Mouse (Mus musculus) embryonic stem cell, embryonic (primary cell): Measurements from ENCODE around the gene Adat3.

Experiments used
- CTCF ChIA-PET, 4 experiments: fragments of 300-600 bp in 2 of 4; fragments of 350-600 bp in 2 of 4; sonication (Branson Sonifier 250); formaldehyde crosslinking; loops; one replicate each; lab custom pipeline; 2022; ENCODE audit warnings: inconsistent platforms in 2 of 4; lab: Charles Lee
- POLR2A ChIA-PET, 4 experiments: fragments of 300-600 bp in 2 of 4; fragments of 350-600 bp in 2 of 4; sonication (Branson Sonifier 250); formaldehyde crosslinking; loops; one replicate each; lab custom pipeline; 2022; ENCODE audit warnings: antibody characterized with exemption in 4 of 4, inconsistent platforms in 1 of 4; lab: Charles Lee

Gene Adat3

DNA sequence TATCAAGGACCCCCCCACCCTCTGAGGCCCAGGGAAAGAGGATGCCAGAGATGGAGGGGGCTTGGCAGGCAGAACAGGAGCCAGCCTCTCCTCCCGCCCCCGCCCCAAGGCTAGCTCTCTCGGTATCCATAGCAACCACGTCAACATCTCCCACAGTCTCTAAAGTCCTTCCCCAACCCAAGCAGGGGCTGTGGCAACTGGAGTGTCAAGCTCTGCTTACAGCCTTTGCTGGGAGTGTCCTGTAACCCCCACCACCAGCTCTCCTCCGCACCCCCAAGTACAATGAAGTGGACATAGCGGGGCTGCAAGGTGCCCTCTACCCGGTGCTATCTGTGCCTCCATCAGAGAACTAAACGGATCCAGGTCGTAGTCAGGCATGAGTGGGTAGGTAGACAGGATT lies 28.7 kb upstream of the Adat3 start:
- CTCF ChIA-PET = interaction anchor here in 2 of 4 experiments (0.6 to 1.3 kb wide), 4 partner anchors 10 to 285 kb away, joined by 3 to 7 read pairs (median 4); no protein-coding TSS in a partner anchor

DNA sequence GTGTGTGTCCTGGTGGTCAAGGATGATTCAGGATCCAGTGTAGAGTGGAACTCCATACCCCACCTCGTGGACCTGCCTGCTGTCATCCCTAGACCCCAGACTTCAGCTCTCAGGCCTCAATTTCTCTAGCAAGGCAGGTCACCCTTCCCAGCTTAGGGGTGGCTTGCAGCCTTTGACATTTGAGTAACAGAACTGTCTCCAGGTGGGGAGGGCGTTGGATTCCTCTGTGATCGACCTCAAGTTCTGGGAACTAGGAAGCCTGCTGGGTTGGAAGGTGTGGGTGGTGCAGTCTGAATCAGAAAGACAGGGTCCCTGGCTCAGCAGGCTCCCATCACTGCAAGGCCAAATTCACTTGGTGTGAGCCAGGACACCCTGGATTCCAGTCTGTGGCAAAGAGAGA lies 27.8 kb upstream of the Adat3 start:
- CTCF ChIA-PET = interaction anchor here in 1 of 4 experiments (0.6 to 1.3 kb wide), 3 partner anchors 11 to 471 kb away, joined by 3 to 4 read pairs (median 4); no protein-coding TSS in a partner anchor
- POLR2A ChIA-PET = interaction anchor here in 3 of 4 experiments (0.6 to 7.7 kb wide), 9 partner anchors 8 to 102 kb away, joined by 3 to 129 read pairs (median 5); partner anchors contain the start of genes Mknk2 (in 2 of the 3), Csnk1g2 (in 1 of the 3) and Rexo1 (in 1 of the 3)

More for the DNA sequence above, 28.7 kb upstream of the Adat3 start:
- POLR2A ChIA-PET = interaction anchor here (0.6 to 7.7 kb wide), 20 partner anchors 9 to 257 kb away, joined by 3 to 129 read pairs (median 3); partner anchors contain the start of genes Rexo1 (in 3 of the 4), Csnk1g2 (in 2 of the 4), Mknk2 (in 2 of the 4) and Abhd17a (in 1 of the 4)

DNA sequence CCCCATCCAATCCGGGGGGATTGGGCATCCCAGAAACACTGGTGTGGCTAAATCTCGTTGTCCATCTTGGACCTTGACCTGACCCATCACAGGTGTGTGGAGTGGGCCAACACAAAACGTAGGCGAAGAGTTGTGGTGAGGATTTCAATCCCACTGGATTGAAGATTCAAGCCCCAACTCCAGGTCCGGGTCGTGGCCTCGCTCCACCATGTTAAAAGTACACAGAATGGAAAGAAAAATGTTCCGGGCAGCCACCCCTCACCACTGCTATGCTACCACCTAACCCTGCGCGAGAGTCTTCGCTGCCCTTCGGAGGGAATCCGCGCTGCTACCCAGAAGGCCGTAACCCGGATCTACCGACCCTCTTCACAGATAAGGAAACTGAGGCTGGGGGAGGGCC lies 26.8 kb upstream of the Adat3 start:
- ChIA-PET POLR2A (interaction anchor here in 3 of 4 experiments (0.7 to 7.7 kb wide), 5 partner anchors 10 to 101 kb away, joined by 4 to 129 read pairs (median 8); partner anchors contain the start of genes Mknk2 (in 2 of the 3) and Rexo1 (in 1 of the 3)), CTCF (interaction anchor here in 3 of 4 experiments (0.7 to 1.3 kb wide), 4 partner anchors 85 to 180 kb away, joined by 3 to 8 read pairs (median 4); no protein-coding TSS in a partner anchor)

DNA sequence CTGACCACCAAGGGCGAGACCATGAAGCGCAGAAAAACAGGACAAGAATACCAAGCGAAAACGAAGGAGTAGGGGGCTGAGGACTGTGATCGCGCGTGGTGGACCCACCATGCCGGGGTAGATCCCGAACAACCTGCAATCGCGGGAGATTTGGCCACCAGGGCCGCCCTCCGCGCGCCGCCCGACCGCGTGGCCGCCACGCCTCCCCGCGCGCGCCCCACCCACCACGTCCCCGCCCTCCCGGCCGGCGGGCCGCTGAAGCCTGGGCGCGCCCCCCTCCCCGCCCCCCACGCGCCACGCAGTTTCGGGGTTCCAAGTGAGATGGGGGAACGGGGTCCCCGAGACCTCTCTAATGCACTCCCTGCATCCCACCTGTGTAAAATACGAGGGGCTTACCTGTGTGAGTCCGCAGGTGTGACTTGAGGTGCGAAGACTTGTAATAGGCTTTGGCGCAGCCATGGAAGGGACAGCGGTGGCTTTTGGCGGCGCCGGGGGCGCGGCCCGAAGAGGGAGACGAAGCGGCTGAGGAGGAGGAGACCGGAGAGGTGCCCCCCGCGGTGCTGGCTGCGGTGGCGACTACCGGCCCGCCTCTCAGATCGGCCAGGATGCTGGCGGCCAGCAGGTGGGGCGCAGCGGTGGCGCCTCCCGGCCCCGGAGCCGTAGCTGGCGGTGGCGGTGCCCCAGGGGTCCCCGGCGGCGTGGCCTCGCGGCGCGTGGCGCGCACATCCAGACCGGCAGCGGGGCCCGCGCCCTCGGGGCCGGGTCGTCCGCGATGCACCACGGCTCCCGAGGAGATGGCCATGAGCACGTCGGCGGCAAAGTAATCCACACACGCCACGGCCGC lies 26.1 kb upstream of the Adat3 start:
- POLR2A ChIA-PET = interaction anchor here in 3 of 4 experiments (0.7 to 4.9 kb wide), 40 partner anchors 7 to 409 kb away, joined by 3 to 200 read pairs (median 7); partner anchors contain the start of genes Csnk1g2 (in 3 of the 3), Rexo1 (in 3 of the 3), Abhd17a (in 1 of the 3) and Adat3 (in 1 of the 3)
- CTCF ChIA-PET = interaction anchor here (0.6 to 3.9 kb wide), 16 partner anchors 10 to 203 kb away, joined by 3 to 55 read pairs (median 14); partner anchors contain the start of genes Rexo1 (in 3 of the 4), Abhd17a (in 1 of the 4) and Btbd2 (in 1 of the 4)

DNA sequence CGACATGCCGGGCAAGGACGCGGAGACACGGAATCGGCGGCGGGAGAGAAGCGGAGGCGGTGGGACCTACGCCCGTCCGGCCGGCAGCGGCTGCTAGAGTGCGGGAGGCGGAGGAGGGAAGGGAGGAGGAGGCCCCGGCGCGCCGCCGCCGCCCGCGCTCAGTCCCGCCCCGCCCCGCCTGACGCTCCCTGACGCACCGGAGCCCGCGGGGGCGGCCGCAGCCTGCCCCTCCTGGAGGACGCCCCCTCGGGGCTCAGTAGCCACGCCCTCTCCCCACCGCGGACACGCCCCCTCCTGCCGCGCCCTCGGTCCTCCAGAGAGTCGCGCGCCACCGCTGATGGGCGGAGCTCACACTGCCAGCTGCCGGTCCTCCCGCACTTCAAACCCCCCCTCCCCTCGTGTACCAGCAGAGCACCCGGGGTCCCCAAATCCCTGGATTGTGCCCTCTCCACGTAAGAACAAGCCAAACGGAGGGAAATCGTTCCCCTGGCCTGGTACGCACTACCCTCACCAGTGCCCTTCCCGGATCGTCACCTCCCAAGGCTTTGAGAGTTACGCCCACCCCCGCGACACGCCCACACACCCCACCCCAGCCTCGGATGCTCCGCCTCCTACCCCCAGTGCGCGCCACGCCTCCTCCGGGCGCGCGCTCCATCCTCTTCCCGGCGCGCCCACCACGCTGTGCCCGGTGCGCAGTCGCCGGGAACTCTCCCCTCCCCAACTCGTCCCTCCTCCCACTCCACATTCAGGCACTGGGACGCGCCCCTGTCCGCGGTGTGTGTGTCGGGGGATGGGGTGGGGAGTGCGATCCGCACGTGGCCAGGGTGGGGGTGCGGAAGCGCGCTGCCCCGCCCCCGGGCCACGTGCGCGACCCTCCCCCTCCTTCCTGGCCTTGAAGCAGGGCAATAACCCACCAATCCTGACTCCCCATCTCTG lies 25.2 kb upstream of the Adat3 start, which contains the start of gene Klf16:
Klf16 (minus strand) TSS at position 127 of the 936 bp plus-strand sequence.
- CTCF ChIA-PET = interaction anchor here (0.6 to 3.9 kb wide), 46 partner anchors 8 to 414 kb away, joined by 3 to 55 read pairs (median 6); partner anchors contain the start of genes Rexo1 (in 3 of the 4), Csnk1g2 (in 2 of the 4), Abhd17a (in 1 of the 4) and Adat3 (in 1 of the 4)
- POLR2A ChIA-PET = interaction anchor here in 3 of 4 experiments (0.5 to 4.9 kb wide), 67 partner anchors 8 to 410 kb away, joined by 3 to 200 read pairs (median 5); partner anchors contain the start of genes Abhd17a (in 3 of the 3), Csnk1g2 (in 3 of the 3), Rexo1 (in 3 of the 3) and Gadd45b (in 2 of the 3)

DNA sequence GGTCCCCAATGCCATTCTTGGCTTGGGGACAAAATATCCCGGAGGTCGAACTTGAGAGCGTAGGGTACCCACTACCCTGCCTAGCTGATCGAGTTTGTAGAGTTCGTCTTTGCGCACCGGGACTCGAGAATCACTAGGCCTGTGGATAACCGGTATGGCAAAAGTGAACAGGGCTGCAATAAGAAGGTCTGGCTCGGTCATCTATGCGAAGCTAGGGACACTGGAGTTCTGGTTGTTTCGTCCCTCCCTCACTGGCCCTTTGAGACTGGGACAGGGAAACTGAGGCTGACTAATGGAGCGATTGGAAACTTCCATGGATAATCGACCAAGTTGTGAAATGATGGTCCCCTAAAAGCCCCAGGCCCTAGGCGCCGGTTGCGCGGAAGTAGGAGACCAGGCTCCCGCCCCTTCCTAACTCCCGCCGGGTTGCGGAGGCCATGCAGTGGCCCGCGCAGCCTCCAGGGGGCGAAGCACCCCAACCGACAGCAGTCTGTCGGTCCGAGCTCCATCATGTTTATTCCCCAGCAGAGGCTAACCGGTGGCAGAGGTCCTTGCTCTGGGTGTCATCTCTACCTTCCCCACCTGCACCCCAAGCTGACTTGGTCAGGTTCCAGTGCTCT lies 24.4 kb upstream of the Adat3 start:
- ChIA-PET POLR2A (interaction anchor here (0.6 to 4.9 kb wide), 106 partner anchors 8 to 598 kb away, joined by 3 to 200 read pairs (median 4); partner anchors contain the start of genes Abhd17a (in 4 of the 4), Csnk1g2 (in 3 of the 4), Rexo1 (in 3 of the 4) and Adat3 (in 2 of the 4)), CTCF (interaction anchor here (0.5 to 3.9 kb wide), 118 partner anchors 8 to 619 kb away, joined by 3 to 55 read pairs (median 4); partner anchors contain the start of genes Mknk2 (in 3 of the 4), Abhd17a (in 2 of the 4), Csnk1g2 (in 2 of the 4) and Rexo1 (in 2 of the 4))

DNA sequence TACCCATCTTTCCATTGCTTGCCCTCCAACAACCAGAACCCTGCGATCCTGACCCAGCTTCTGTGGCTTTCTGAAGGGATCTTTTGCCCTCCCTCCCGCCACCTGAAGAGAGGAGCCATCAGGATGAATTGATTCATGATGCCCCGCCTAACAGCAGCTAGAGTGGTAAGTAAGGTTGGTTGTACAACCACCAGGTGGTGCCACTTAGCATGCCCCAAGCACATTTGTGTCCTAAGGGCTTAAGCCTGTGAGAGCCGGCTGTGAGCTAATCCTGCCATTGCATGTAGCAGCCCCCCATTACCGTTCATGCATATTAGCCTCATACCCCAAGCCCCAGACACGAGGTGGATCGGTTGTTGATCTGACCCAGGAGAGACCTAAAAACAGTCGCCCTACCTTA lies 23.8 kb upstream of the Adat3 start:
- ChIA-PET CTCF (interaction anchor here (0.6 to 3.9 kb wide), 114 partner anchors 8 to 619 kb away, joined by 3 to 55 read pairs (median 4); partner anchors contain the start of genes Mknk2 (in 3 of the 4), Abhd17a (in 2 of the 4), Csnk1g2 (in 2 of the 4) and Rexo1 (in 2 of the 4)), POLR2A (interaction anchor here (0.7 to 4.9 kb wide), 101 partner anchors 8 to 597 kb away, joined by 3 to 200 read pairs (median 4); partner anchors contain the start of genes Abhd17a (in 4 of the 4), Csnk1g2 (in 3 of the 4), Rexo1 (in 3 of the 4) and Adat3 (in 2 of the 4))

DNA sequence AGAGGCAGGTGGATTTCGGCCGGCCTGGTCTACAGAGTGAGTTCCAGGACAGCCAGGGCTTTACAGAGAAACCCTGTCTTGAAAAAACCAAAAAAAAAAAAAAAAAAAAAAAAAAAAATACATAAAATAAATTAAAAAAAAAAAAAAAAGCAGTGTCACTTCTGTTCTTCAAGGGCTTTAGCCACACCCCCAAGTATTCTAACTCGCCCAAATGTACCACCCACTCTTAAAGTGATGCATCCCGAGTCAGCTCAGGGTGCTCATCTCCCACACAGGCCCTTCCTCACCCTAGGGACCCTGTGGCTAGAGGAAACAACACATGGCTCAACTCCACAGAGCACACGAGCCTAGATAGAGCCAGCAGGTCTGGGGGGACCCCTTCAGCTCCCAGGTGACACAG lies 19.6 kb upstream of the Adat3 start:
- ChIA-PET POLR2A (interaction anchor here in 2 of 4 experiments (0.6 to 9.8 kb wide), 25 partner anchors 9 to 346 kb away, joined by 3 to 214 read pairs (median 4); partner anchors contain the start of genes Csnk1g2 (in 2 of the 2), Mknk2 (in 2 of the 2), Adat3 (in 1 of the 2) and Atp8b3 (in 1 of the 2)), CTCF (interaction anchor here in 2 of 4 experiments (0.6 to 2.0 kb wide), 5 partner anchors 13 to 94 kb away, joined by 3 to 7 read pairs (median 5); no protein-coding TSS in a partner anchor)

DNA sequence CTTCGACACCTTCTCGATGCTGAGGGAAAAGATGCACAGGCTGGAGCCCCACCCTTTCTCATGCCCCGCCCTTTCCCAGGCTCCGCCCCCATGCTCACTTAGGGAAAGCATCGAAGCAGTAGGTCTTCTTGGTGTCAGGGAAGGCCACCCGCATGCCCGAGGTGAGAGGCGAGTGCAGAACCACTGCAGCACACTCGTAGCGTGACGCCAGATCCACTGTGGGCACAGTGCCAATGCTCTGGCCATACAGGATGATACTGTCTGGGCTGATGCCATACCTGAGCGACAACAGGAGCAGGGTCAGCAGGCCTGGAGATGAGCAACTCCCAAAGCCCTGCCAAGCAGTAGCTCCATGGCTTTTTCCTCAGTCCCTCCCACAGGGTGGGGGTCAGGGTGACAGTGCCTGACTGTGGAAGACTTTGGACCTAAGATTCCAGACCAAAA lies 18.6 kb upstream of the Adat3 start:
- POLR2A ChIA-PET = interaction anchor here in 3 of 4 experiments (0.5 to 9.8 kb wide), 45 partner anchors 10 to 346 kb away, joined by 3 to 214 read pairs (median 4); partner anchors contain the start of genes Csnk1g2 (in 2 of the 3), Gadd45b (in 2 of the 3), Mknk2 (in 2 of the 3) and Adat3 (in 1 of the 3)
- CTCF ChIA-PET = interaction anchor here in 2 of 4 experiments (0.8 to 2.0 kb wide), 12 partner anchors 15 to 138 kb away, joined by 3 to 7 read pairs (median 4); partner anchors contain the start of genes Atp8b3 (in 1 of the 2) and Csnk1g2 (in 1 of the 2)

DNA sequence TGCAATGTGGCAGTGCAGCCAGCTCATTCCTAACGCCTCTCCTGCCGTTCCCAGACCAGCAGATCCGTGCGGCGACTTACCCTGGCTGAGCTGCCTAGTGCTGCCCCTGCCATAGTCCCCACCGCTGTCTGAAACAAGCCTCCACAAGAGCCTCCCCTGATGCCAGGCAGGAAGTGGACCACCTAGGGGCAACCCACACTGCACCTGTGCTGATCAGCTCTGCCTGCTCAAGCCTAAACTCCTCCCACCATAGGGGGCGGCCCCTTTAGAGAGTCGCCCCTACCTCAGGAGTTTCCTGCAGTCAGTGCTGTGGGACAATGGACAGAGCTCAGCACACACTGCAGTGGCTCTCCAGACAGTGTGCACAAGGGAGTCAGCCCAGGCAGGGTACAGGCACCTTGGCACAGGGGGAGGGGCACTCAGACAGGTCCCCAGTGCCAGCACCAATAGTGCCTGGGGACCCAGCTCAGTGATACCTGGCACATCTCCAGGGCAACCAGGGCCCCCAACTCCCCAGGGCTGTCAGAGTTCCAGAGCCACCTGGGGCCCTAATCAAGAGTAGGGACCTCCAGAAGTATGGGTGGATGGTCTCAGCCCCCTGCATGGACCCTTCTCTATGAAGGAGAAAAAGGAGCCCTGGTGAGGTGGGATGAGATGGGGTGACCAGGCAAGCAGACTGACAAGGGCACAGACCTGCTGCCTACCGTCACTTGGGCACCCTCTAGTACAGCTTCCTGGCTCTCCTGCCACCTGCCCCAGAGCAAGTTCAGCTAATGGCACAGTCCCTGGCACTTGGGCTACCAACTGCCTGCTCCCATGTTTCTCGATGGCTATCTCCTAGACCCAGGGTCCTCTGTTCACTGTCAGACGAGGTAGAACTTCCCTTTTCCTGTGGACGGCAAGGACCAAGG lies 17.8 kb upstream of the Adat3 start:
- POLR2A ChIA-PET = interaction anchor here in 3 of 4 experiments (0.5 to 9.8 kb wide), 42 partner anchors 11 to 418 kb away, joined by 3 to 214 read pairs (median 4); partner anchors contain the start of genes Csnk1g2 (in 2 of the 3), Mknk2 (in 2 of the 3), Adat3 (in 1 of the 3) and Atp8b3 (in 1 of the 3)
- CTCF ChIA-PET = interaction anchor here in 2 of 4 experiments (0.8 to 2.0 kb wide), 11 partner anchors 15 to 137 kb away, joined by 3 to 7 read pairs (median 4); partner anchors contain the start of gene Atp8b3 (in 1 of the 2)

DNA sequence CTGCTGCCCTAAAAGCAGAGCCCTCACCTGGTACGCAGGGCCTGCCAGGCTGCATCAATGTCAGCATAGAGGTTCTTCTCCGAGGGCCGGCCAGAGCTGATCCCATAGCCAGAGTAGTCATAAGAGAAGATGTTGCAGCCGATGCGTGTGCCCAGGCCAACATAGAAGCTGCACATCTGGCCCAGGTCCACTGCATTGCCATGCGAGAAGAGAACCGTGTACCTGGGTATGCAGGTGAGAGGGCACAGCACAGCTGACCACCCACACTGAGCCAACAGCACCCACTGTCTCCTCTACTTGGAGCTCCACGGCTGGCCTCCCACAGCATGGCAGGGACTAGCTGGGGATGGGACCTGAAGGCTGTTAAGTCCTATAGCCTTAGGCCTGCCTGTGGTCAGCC lies 17.1 kb upstream of the Adat3 start:
- POLR2A ChIA-PET = interaction anchor here in 3 of 4 experiments (0.6 to 9.8 kb wide), 16 partner anchors 10 to 91 kb away, joined by 3 to 214 read pairs (median 6); partner anchors contain the start of genes Mknk2 (in 2 of the 3), Csnk1g2 (in 1 of the 3) and Rexo1 (in 1 of the 3)
- CTCF ChIA-PET = interaction anchor here in 2 of 4 experiments (0.9 to 1.7 kb wide), 3 partner anchors 25 to 75 kb away, joined by 5 to 6 read pairs (median 5); no protein-coding TSS in a partner anchor

DNA sequence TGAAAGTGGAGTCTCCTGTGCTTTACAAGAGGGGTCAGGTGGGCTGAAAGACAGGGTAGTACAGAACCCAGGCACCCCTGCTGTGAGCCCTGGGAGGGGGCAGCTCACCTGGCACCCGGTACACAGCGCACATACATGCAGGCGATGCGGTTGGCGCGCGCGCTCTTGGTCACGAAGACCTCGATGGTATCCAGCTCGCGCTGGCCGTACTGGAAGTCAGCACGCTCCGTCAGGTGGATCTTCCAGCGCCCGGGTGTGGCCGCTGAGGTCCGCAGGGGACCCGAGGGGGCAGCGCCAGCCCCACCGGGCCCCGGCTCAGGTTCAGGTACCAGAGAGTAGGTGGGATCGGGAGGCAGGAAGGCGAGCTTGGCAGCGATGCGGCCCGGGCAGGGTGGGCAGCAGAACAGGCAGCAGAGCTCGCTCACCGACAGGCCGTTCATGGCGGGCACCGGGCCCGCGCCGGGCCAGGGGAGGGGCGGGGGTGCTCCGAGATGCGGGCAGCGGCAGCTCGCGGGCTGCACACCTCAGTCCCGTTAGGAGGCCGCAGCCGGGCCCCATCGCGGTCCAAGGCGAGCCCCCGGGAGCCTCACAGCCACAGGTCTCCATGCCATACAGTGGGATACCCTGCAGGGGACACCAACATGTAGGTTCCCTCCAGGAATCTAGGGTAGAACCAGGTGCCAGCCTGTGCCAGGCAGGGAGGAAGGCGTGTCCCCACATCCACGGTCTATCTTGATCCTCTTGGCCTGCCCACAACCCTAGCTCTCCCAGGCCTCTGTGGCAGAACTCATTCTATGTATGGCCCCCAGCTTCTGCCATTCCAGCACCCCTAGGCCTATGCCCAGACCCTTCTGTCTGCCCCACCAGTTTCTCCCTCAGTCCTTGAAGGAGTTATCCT lies 16.0 kb upstream of the Adat3 start:
- CTCF ChIA-PET = interaction anchor here (0.6 to 1.6 kb wide), 8 partner anchors 8 to 213 kb away, joined by 3 to 7 read pairs (median 4); no protein-coding TSS in a partner anchor
- POLR2A ChIA-PET = interaction anchor here (0.6 to 9.8 kb wide), 31 partner anchors 8 to 1071 kb away, joined by 3 to 214 read pairs (median 4); partner anchors contain the start of genes Csnk1g2 (in 3 of the 4), Klf16 (in 2 of the 4), Mknk2 (in 2 of the 4) and Adat3 (in 1 of the 4)
